Mouse (Mus musculus) heart, embryonic 15.5 days (tissue): ENCODE results near the gene Wipf2. TPM values are rescaled to one million over a fixed set of nuclear protein-coding genes. Genes with fewer than 3 reads are reported as not detected.

Source experiments
- ATAC-seq: fragments of 200-750 bp; cut with Nextera tagmentation; replicated peaks from 2 replicates; pipeline ENCODE4 v1.8.0; 2017; ENCODE audit warnings: low read depth, moderate TSS enrichment; ENCODE audit not compliant: insufficient number of reproducible peaks, insufficient read depth, low FRiP score
- H3K27ac ChIP-seq: fragments of 300-500 bp; sonication (generic); 2 replicates; pipeline ENCODE4 v1.5.1; 2015; ENCODE audit warnings: mild to moderate bottlenecking, inconsistent platforms
- H3K27me3 ChIP-seq: fragments of 300-500 bp; sonication (generic); 2 replicates; pipeline ENCODE4 v1.6.1; 2015; ENCODE audit warnings: inconsistent platforms
- H3K36me3 ChIP-seq: fragments of 300-500 bp; sonication (generic); 2 replicates; pipeline ENCODE4 v1.6.1; 2015; ENCODE audit warnings: mild to moderate bottlenecking, inconsistent platforms
- H3K4me1 ChIP-seq: fragments of 300-500 bp; sonication (generic); replicated peaks from 2 replicates; pipeline ENCODE4 v1.6.1; 2015; ENCODE audit warnings: inconsistent platforms
- H3K4me2 ChIP-seq: fragments of 300-500 bp; sonication (generic); 2 replicates; pipeline ENCODE4 v1.6.1; 2015; ENCODE audit warnings: inconsistent platforms, mild to moderate bottlenecking, moderate library complexity
- H3K4me3 ChIP-seq: fragments of 300-500 bp; sonication (generic); 2 replicates; pipeline ENCODE4 v1.5.1; 2015; ENCODE audit warnings: mild to moderate bottlenecking, inconsistent platforms
- H3K9ac ChIP-seq: fragments of 300-500 bp; sonication (generic); 2 replicates; pipeline ENCODE4 v1.6.1; 2015; ENCODE audit warnings: mild to moderate bottlenecking, inconsistent platforms
- H3K9me3 ChIP-seq: fragments of 300-500 bp; sonication (generic); replicated peaks from 2 replicates; pipeline ENCODE4 v1.6.1; 2016; ENCODE audit warnings: inconsistent platforms
- WGBS: fragments of 180-500 bp; shearing (Covaris S2); methylation state at CpG from one replicate; pipeline ENCODE4 v1.1.7; 2015; ENCODE audit warnings: mixed read lengths; 5-methylcytosine and 5-hydroxymethylcytosine counted together
- polyA plus RNA-seq: library from polyadenylated mRNA; unstranded; fragments of >200 nt; fragmentation: Nextera tagmentation; extraction: Ambion mirVana; gene quantifications from 2 replicates; pipeline ENCODE4 v1.2.1, GENCODE M21; 2015

The Wipf2 gene
- polyA plus RNA-seq, 1 experiment from 2014 or later, result 2.2 TPM

DNA sequence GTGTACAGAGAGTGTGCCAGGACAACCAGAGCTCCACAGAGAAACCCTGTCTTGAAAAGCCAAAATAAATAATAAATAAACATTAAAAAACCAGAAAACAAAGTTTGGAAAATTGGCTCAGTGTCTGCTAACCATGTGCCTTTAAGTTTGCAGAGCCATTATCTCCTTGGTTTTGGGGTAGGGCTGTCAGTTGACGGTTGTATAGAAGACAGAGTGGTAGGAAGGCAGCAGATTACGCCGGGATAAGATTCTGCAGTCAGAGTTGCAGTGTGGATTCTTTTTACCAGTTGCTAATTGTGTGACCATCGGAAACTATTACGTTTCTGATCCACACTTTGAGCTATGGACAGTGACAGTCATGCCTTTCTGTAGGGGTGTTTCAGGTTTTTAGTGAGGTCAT lies 26.5 kb downstream of the Wipf2 start:
- peaks cover 77% of the 10 kb centered on the region for H3K36me3 ChIP-seq
- H3K27ac ChIP-seq, result no peak overlapping the region
- H3K4me2 ChIP-seq, result no peak overlapping the region
- WGBS, result 77% methylated on average over 5 of the region's 5 CpGs
- no peak overlapping the region for H3K4me3 ChIP-seq
- no peak overlapping the region for H3K9ac ChIP-seq
- no peaks in the 10 kb centered on the region for H3K9me3 ChIP-seq
- no peak for ATAC-seq
- no peaks in the 10 kb centered on the region for H3K27me3 ChIP-seq
- H3K4me1 ChIP-seq, result no peaks in the 10 kb centered on the region

DNA sequence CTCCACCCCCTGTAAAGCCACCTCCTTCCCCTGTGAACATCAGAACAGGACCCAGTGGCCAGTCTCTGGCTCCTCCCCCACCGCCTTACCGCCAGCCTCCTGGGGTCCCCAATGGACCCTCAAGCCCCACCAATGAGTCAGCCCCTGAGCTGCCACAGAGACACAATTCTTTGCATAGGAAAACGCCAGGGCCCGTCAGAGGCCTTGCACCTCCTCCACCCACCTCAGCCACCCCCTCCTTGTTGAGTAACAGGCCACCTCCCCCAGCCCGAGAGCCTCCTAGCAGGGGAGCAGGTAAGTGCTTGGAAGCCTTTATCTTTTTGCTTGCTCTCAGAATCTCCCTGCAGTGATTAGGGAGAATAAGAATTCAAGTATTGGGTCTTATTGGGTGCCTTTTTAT lies 29.0 kb downstream of the Wipf2 start:
- no peaks in the 10 kb centered on the region for H3K9me3 ChIP-seq
- H3K4me3 ChIP-seq, result no peak overlapping the region
- 66% methylated on average over 5 of the region's 5 CpGs for WGBS
- peaks cover 79% of the 10 kb centered on the region for H3K36me3 ChIP-seq
- H3K27me3 ChIP-seq, result no peaks in the 10 kb centered on the region
- H3K9ac ChIP-seq, result no peak overlapping the region
- H3K27ac ChIP-seq, result no peak overlapping the region
- no peak overlapping the region for H3K4me2 ChIP-seq
- no peaks in the 10 kb centered on the region for H3K4me1 ChIP-seq
- no peak for ATAC-seq

DNA sequence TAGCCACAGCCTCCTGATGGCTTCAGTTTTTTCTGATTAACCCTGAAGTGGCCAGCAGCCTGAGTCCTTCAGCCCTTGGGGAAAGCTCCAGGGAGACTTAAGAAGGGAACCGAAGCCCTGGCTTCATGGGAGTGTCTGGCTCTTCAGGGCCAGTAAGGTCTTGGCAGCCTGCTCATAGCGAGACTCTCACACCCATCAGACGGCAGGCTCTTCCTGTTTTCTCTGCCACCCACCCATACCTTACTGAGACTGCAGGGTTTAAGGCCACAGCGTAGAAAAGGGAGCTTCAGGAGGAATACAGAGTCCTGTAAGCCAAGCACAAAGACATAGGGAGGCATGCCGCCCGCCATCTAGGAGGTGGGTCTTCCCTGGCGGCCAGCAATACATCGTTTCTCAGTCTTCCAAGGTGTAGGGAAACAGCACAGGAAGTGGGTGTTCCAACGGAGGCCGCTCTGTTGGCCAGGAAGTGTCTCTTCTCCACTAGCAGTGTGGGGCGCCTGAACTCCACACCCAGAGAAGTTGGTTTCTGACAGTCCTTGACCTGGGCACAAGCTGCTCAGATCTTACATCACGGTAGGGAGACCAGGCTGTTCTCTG lies 37.2 kb downstream of the Wipf2 start:
- no peaks in the 10 kb centered on the region for H3K9me3 ChIP-seq
- H3K27ac ChIP-seq, result no peak overlapping the region
- WGBS, result 74% methylated on average over 12 of the region's 12 CpGs
- H3K4me2 ChIP-seq, result no peak overlapping the region
- ATAC-seq, result no peak
- H3K9ac ChIP-seq, result no peak overlapping the region
- peaks cover 28% of the 10 kb centered on the region for H3K4me1 ChIP-seq
- no peak overlapping the region for H3K4me3 ChIP-seq
- H3K36me3 ChIP-seq, result peaks cover 50% of the 10 kb centered on the region
- H3K27me3 ChIP-seq, result no peaks in the 10 kb centered on the region

DNA sequence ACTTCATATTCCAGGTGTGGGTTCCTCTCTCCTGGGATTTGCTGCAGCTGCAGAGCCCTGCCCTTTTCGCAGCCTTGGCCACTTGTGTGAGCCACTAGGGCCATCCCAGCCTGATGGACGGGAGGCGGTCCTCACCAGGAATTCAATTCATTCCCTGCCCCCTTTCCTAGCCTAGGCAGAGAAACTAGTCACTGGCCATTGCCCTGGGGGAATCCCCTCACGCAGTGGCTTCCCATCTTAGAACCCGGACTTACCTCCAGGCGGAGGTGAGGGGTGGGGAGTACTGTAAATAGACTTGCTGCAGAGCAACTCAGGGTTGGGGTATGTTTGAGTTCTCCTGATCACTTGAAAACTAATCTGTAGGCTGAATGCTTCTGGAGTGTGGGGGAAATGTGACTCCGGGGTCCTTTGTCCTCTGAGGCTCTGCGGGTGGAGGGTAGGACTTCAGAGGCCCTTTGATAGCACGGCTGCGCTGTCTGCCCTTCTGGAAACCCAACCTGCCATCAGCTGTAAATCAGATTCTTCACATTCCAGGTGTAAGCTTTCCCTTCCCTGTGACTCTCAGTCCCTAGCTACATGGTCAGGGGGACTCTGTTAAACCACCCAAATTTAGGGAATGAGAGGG lies 39.3 kb downstream of the Wipf2 start:
- WGBS, result 22% methylated on average over 10 of the region's 10 CpGs
- H3K36me3 ChIP-seq, result peaks cover 30% of the 10 kb centered on the region
- H3K9ac ChIP-seq, result no peak overlapping the region
- peak overlapping the region; percentile 26 for H3K4me2 ChIP-seq
- H3K27ac ChIP-seq, result peak overlapping the region; percentile 67
- peaks cover 29% of the 10 kb centered on the region for H3K4me1 ChIP-seq
- ATAC-seq, result no peak
- H3K9me3 ChIP-seq, result no peaks in the 10 kb centered on the region
- H3K4me3 ChIP-seq, result no peak overlapping the region
- no peaks in the 10 kb centered on the region for H3K27me3 ChIP-seq

DNA sequence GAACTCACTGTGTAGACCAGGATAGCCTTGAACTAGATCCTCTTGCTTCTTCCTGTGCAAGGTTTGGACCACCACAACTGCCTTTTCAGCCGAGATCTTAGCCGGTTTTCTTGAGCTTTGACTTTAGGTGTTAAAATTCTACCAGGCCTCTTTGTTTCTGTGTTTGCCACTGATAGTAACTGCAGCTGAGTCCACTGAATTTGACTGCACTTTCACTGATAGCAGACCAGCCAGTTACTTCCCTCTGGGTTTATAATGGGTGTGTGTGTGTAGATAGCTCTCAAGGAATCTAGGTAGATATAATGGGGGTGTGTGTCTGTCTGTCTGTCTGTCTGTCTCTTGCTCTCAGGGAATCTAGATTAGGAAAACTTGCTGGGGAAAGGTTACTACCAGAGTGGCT lies 41.1 kb downstream of the Wipf2 start:
- Histone ChIP-seq H3K9me3 (no peaks in the 10 kb centered on the region), H3K36me3 (peaks cover 15% of the 10 kb centered on the region), H3K4me3 (no peak overlapping the region), H3K27me3 (no peaks in the 10 kb centered on the region), H3K4me1 (peaks cover 48% of the 10 kb centered on the region), H3K27ac (peak overlapping the region; percentile 67), H3K9ac (no peak overlapping the region), H3K4me2 (no peak overlapping the region)
- WGBS, result 58% methylated on average over 2 of the region's 2 CpGs
- no peak for ATAC-seq

DNA sequence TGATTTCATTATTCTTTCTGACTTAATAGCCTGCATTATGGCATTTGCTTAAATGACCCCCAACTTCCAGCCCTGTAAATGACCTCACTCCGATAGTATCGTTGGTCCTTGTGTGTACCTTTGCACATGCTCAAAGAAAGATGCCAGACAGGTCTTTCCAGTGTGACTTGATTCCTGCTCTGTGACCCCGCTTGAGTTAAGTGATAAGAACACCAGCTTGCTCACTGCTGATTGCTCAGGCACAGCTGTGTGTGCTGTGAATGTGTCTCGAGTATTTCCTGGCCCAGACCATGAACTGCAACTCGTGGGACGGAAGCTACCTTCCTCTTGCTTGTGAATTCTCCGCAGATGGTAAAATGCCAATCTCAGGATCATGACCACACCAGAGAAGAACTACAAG lies 41.6 kb downstream of the Wipf2 start:
- peaks cover 11% of the 10 kb centered on the region for H3K36me3 ChIP-seq
- ATAC-seq, result no peak
- no peaks in the 10 kb centered on the region for H3K9me3 ChIP-seq
- H3K4me1 ChIP-seq, result peaks cover 52% of the 10 kb centered on the region
- no peaks in the 10 kb centered on the region for H3K27me3 ChIP-seq
- H3K9ac ChIP-seq, result no peak overlapping the region
- WGBS, result 43% methylated on average over 7 of the region's 7 CpGs
- H3K27ac ChIP-seq, result peak overlapping the region; percentile 35
- no peak overlapping the region for H3K4me2 ChIP-seq
- no peak overlapping the region for H3K4me3 ChIP-seq

DNA sequence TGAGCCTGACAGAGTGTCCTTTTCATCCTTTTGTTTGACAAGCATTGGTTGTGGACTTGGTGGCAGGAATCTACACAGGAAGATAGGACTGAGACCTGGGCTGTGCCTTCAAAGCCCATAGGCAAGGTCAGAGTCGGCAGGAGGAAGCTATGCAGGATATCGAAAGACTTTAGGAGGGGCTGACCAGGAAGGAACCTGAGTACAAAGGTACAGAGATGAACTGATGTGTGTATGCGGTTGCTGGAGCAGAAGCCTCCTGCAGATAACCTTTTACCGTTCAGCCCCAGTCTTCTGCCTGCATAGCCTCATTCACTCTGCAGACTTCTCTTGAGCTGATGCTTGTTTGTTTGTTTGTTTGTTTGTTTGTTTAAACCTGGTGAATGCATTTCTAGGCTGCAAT lies 42.1 kb downstream of the Wipf2 start:
- Histone ChIP-seq H3K4me3 (no peak overlapping the region), H3K4me1 (peaks cover 56% of the 10 kb centered on the region), H3K9me3 (no peaks in the 10 kb centered on the region), H3K27ac (peak overlapping the region; percentile 35), H3K36me3 (peaks cover 11% of the 10 kb centered on the region), H3K27me3 (no peaks in the 10 kb centered on the region), H3K9ac (no peak overlapping the region), H3K4me2 (no peak overlapping the region)
- 66% methylated on average over 4 of the region's 4 CpGs for WGBS
- no peak for ATAC-seq

DNA sequence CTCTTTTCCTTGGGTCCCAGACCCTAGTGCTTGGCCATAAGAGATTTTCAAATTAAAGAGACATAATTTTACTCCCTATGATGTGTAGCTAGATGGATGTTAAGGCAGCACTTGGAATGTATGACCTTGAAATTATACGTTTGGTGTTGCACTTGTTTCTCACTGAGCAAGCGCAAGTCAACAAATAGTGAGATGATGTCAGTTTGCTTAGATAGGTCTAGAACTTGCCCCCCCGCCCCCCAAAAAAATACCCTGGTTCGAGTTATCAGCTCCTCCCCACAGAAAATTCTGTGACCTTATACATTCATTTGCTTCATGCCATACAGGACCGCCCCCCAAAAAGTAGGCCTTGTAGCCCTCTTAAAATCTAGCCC lies 43.6 kb downstream of the Wipf2 start:
- H3K9me3 ChIP-seq, result no peaks in the 10 kb centered on the region
- peak overlapping the region; percentile 10; the same call in 1 of the 2 replicates for H3K27ac ChIP-seq
- 51% methylated on average over 5 of the region's 5 CpGs for WGBS
- no peak for ATAC-seq
- peak overlapping the region; percentile 66 for H3K4me3 ChIP-seq
- H3K27me3 ChIP-seq, result no peaks in the 10 kb centered on the region
- H3K36me3 ChIP-seq, result peaks cover 5% of the 10 kb centered on the region; the same call in 1 of the 2 replicates
- H3K4me1 ChIP-seq, result peaks cover 59% of the 10 kb centered on the region
- H3K4me2 ChIP-seq, result peak overlapping the region; percentile 98
- no peak overlapping the region for H3K9ac ChIP-seq

DNA sequence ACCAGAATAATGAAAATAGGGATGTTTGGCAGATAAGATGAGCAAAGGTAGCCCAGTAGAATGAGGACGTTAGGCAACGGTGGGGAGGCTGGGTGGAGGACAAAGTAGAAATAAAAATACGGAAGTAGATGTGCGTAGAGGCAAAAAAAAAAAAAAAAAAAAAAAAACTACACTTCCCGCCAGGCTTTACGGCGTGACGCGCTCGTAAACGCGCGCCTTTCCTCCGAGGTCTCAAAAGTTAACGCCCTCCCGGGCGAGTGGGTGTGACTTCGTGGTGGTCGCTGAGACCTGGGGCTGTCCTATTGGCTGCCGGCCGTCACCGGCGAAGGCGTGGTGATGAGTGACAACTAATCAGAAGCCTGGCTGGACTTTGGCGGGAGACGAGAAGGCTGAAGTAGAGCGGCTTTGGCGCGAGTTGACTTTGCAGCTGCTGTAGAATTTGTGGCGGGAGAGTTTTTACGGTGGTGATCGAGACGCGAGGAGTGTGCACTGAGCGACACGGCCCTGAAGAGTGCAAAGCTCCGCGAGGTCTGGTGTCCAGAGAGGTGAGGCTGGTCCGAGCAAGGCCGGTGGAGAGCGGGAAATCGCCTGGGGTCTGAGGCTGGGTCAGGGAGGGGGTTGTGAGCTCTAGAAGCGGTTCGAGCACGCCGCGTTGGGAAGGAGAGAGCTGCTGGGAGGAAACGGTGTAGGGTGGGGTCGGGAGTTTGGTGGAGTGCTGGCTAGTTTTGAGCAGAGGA lies 44.2 kb downstream of the Wipf2 start, which contains the start of gene Cdc6:
Gene Cdc6 (plus strand): TSS at position 365 of the 737 bp plus-strand sequence.
- peak within 1 kb of the TSS; percentile 66 for H3K4me3 ChIP-seq
- peak within 1 kb of the TSS; percentile 45 for H3K27ac ChIP-seq
- peak; percentile 97 for ATAC-seq
- H3K9ac ChIP-seq, result peak within 1 kb of the TSS; percentile 53
- peaks cover 54% of the 10 kb centered on the region for H3K4me1 ChIP-seq
- no peaks in the 10 kb centered on the region for H3K9me3 ChIP-seq
- no peaks in the 10 kb centered on the region for H3K27me3 ChIP-seq
- peak within 1 kb of the TSS; percentile 98 for H3K4me2 ChIP-seq
- WGBS, result under 1% methylated on average over 49 of the region's 49 CpGs
- H3K36me3 ChIP-seq, result peaks cover 5% of the 10 kb centered on the region; the same call in 1 of the 2 replicates

DNA sequence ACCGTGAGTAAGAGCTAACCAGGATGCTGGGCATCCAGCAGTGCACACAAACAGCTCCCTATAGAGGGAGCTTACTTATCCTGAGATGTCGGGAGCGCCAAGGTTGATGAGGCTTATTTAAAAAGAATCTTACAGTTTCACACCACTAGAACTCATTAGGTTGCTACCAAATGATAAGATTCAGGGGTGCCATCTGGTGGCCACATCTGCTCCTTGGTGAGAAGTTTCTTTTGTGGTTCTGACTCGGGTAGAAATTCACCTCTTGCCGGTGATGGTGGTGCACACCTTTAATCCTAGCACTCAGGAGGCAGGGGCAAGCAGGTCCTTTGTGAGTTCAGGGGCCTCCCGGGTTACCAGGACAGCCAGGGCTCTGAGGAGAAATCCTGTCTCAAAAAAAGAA lies 46.2 kb downstream of the Wipf2 start:
- H3K9me3 ChIP-seq, result no peaks in the 10 kb centered on the region
- no peaks in the 10 kb centered on the region for H3K27me3 ChIP-seq
- peaks cover 23% of the 10 kb centered on the region for H3K36me3 ChIP-seq
- no peak overlapping the region for H3K27ac ChIP-seq
- peaks cover 40% of the 10 kb centered on the region for H3K4me1 ChIP-seq
- peak overlapping the region; percentile 98 for H3K4me2 ChIP-seq
- H3K9ac ChIP-seq, result peak overlapping the region; percentile 7; the same call in 1 of the 2 replicates
- 24% methylated on average over 6 of the region's 6 CpGs for WGBS
- peak overlapping the region; percentile 66 for H3K4me3 ChIP-seq
- no peak for ATAC-seq

DNA sequence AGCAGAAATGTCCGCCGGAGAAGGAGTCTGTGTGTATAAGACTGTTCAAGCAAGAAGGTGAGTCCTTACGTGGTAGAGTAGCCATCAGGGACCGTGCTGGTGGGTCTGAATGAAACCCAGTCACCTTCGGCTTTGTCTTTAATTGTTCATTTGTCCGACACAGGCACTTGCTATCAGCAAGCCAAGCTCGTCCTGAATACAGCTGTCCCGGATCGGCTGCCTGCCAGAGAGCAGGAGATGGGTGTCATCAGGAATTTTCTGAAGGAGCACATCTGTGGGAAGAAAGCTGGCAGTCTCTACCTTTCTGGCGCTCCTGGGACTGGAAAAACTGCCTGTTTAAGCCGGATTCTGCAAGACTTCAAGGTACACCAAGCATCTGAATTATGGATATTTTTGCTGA lies 47.0 kb downstream of the Wipf2 start:
- WGBS, result 69% methylated on average over 11 of the region's 11 CpGs
- H3K36me3 ChIP-seq, result peaks cover 28% of the 10 kb centered on the region
- peaks cover 35% of the 10 kb centered on the region for H3K4me1 ChIP-seq
- H3K27me3 ChIP-seq, result no peaks in the 10 kb centered on the region
- H3K4me3 ChIP-seq, result peak overlapping the region; percentile 66; the same call in 1 of the 2 replicates
- no peak for ATAC-seq
- H3K4me2 ChIP-seq, result peak overlapping the region; percentile 98
- no peak overlapping the region for H3K27ac ChIP-seq
- no peaks in the 10 kb centered on the region for H3K9me3 ChIP-seq
- no peak overlapping the region for H3K9ac ChIP-seq
